Mouse (Mus musculus): ENCODE measurements at regions not wholly inside any gene's neighbourhood (a gene's known extent, or its start where the extent isn't known, plus 50 kb on each side); places are given as distances from the start of the nearest gene placed in this dataset.

- no peak for DNase-seq (ENCODE audit: low spot score in 2 of 2)
These were observed 53.8 kb upstream of the Sept5 start for GRCm38 (mm10) chr16:18683556-18683955.

- DNase-seq (ENCODE audit: low spot score in 2 of 2), result no peak
These were observed 56.4 kb upstream of the Sept5 start for GRCm38 (mm10) chr16:18686044-18686761.

GRCm38 (mm10) chr16:18686916-18687315, 57.2 kb upstream of the Sept5 start:
- peak; percentile 26 to 43 for DNase-seq (ENCODE audit: low spot score in 2 of 2)

GRCm38 (mm10) chr16:18687367-18687766, 57.6 kb upstream of the Sept5 start:
- peak; percentile 20 to 31 for DNase-seq (ENCODE audit: low spot score in 2 of 2)

GRCm38 (mm10) chr16:18695596-18695995, 65.8 kb upstream of the Sept5 start:
- no peak for DNase-seq (ENCODE audit: low spot score in 2 of 2)

GRCm38 (mm10) chr16:18696074-18696819, 66.5 kb upstream of the Sept5 start:
- peak; percentile 80 to 81 for DNase-seq (ENCODE audit: low spot score in 2 of 2)

- DNase-seq (ENCODE audit: low spot score in 2 of 2), result no peak
These were observed 67.0 kb upstream of the Sept5 start for GRCm38 (mm10) chr16:18696820-18697168.

- no peak for DNase-seq (ENCODE audit: low spot score in 2 of 2)
These were observed 72.5 kb upstream of the Cldn5 start for GRCm38 (mm10) chr16:18704126-18704525.

GRCm38 (mm10) chr16:18705028-18705648, 71.5 kb upstream of the Cldn5 start:
- DNase-seq (ENCODE audit: low spot score in 2 of 2), result no peak

- DNase-seq (ENCODE audit: low spot score in 2 of 2), result no peak
These were observed 65.0 kb upstream of the Cldn5 start for GRCm38 (mm10) chr16:18711637-18712125.

- DNase-seq (ENCODE audit: low spot score in 2 of 2), result no peak
These were observed 63.6 kb upstream of the Cldn5 start for GRCm38 (mm10) chr16:18713017-18713416.

GRCm38 (mm10) chr16:18715381-18715780, 61.3 kb upstream of the Cldn5 start:
- no peak for DNase-seq (ENCODE audit: low spot score in 2 of 2)

GRCm38 (mm10) chr16:18718040-18718439, 58.6 kb upstream of the Cldn5 start:
- DNase-seq (ENCODE audit: low spot score in 2 of 2), result no peak

GRCm38 (mm10) chr16:18720433-18721233, 56.0 kb upstream of the Cldn5 start:
- DNase-seq (ENCODE audit: low spot score in 2 of 2), result no peak

- DNase-seq (ENCODE audit: low spot score in 2 of 2), result no peak
These were observed 53.3 kb upstream of the Cldn5 start for GRCm38 (mm10) chr16:18723186-18723843.

- DNase-seq (ENCODE audit: low spot score in 2 of 2), result no peak
These were observed 52.8 kb upstream of the Cldn5 start for GRCm38 (mm10) chr16:18723874-18724273.

- DNase-seq (ENCODE audit: low spot score in 2 of 2), result no peak
These were observed 51.9 kb upstream of the Cldn5 start for GRCm38 (mm10) chr16:18724706-18725105.
